Mouse (Mus musculus): ENCODE data around the gene Heca. TPM values are rescaled to one million over a fixed set of nuclear protein-coding genes. Genes with fewer than 3 reads are reported as not detected.

Gene Heca
- polyA plus RNA-seq, 1 experiment from 2014 or later: 6.7 TPM

DNA sequence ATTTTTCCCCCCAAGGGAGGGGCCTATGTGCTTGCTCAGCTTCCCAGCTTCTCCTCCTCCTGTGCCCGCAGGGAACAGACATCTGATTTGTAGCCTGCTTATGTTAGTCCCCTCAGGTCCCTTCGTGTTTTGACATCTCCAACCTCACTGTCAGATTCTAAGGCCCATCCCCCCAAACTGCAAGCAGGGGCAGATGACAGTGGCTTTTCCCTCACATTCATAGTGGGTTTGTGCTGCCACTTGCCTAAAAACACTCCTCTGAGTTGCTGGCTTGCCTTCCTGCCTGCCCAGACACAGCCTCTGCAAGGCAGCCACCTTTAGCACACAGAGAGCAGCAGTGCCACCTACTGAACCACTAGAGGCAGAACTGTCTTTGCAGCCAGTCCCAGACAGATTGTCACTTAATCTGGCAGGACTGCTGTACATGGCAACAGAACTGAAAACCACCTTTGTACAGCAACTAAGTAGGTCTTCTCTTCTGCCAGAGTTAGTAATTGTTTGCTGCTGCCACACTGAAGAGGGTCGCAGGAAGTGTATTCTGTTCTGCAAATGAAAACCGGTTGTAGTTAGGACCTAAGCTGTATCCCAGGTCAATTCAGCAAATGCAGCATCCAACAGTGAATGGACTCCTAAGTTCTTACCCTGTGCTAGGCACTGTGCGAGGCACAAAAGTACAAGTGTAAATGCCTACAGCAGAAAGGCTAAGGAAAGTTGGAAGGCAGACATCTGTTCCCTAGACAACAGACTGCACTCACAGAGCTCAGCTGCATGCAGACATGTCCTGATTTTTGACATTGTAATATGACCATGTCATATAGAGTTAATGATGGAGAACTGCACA is 77.8 kb downstream of the Heca start:
- no peaks in the 10 kb centered on the region for H3K27me3 ChIP-seq (ENCODE audit: control insufficient read depth, insufficient read depth, low read length)
- peak; percentile 71; the same call in 1 of the 2 replicates for ATAC-seq (ENCODE audit: insufficient number of reproducible peaks, insufficient read depth, low FRiP score, low read depth)
- no peaks in the 10 kb centered on the region for H3K4me1 ChIP-seq (ENCODE audit: control insufficient read depth, insufficient read depth, low read length)
- H3K4me2 ChIP-seq (replicated peaks; ENCODE audit: low read depth, low read length): no peak overlapping the region
- no peak overlapping the region for H3K4me3 ChIP-seq (ENCODE audit: low read depth, low read length)
- no peak overlapping the region for H3K27ac ChIP-seq (ENCODE audit: low read length)
- no peaks in the 10 kb centered on the region for H3K36me3 ChIP-seq (ENCODE audit: control insufficient read depth, insufficient read depth, low read length)
- 33% methylated on average over 5 of the region's 5 CpGs for WGBS
- no peaks in the 10 kb centered on the region for H3K9me3 ChIP-seq (ENCODE audit: control insufficient read depth, low read depth, low read length)
- H3K9ac ChIP-seq (replicated peaks; ENCODE audit: low read depth, low read length): no peak overlapping the region

DNA sequence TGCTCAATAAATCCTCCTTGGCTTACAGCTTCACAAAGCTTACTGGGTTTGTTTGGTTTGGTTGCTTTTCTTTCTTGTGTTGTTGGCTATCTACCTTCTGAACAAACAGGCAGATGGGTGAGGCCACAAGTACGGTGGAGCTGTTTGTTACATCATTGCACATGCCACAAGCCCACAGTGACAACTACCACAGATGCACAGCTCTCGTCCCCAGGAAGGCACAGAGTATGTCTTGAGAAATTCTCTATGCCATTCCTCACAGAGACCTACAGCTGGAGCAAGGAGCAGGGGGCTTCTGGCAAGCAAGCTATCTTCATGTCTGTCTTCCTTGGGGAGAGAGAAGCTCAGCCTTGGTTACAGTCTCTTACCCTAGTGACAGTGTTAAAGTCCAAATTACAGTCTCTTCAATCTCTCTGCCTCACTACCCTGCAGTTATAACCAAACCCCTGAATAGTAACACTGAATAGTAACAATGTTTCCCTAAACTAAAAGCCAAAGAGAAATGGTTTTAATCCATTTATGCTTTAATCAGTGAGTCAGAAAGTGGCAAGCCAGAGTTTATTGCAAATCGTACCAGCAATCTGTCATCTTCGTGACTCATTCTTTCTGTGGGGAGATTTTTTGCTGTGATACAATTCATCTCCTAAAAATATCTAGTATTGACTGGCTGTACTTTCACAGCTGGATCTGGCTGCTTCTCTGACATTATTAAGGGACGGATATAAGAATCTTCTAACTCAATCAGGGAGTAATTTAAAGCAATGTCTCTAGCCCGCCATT is 87.0 kb downstream of the Heca start:
- no peak overlapping the region for H3K4me2 ChIP-seq (replicated peaks; ENCODE audit: low read depth, low read length)
- no peaks in the 10 kb centered on the region for H3K36me3 ChIP-seq (ENCODE audit: control insufficient read depth, insufficient read depth, low read length)
- H3K27ac ChIP-seq (ENCODE audit: low read length): no peak overlapping the region
- 64% methylated on average over 6 of the region's 6 CpGs for WGBS
- no peak overlapping the region for H3K9ac ChIP-seq (replicated peaks; ENCODE audit: low read depth, low read length)
- H3K9me3 ChIP-seq (ENCODE audit: control insufficient read depth, low read depth, low read length): no peaks in the 10 kb centered on the region
- no peak overlapping the region for H3K4me3 ChIP-seq (ENCODE audit: low read depth, low read length)
- H3K4me1 ChIP-seq (ENCODE audit: control insufficient read depth, insufficient read depth, low read length): no peaks in the 10 kb centered on the region
- no peak for ATAC-seq (ENCODE audit: insufficient number of reproducible peaks, insufficient read depth, low FRiP score, low read depth)
- no peaks in the 10 kb centered on the region for H3K27me3 ChIP-seq (ENCODE audit: control insufficient read depth, insufficient read depth, low read length)

DNA sequence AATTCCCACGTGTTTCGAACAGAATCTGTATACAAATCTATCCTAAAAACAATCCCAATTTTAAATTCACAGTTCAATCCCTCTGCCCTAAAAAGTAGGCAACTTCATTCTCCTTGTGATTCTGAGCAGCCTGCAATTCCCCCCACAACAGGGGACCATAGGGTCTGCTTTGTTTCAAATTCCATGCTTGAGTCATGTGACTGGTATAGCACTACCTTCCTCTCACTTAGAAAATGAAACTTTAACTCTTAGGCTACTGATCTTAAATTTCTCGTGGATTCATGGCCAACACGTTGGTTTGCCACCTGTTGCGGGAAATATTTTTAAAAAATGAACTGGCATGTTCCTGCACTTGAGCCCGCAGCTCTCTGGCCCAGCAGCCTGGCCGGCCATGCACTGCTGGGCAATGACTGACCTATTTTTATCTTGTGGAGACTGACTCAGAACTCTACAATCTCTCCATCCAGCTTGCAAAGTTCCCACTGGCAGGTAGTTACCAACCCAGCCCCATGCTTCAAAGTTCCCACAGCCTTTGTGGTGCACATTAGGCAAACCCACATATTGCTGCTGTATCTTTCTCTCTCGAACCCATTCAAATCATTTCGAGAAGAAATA is 90.1 kb downstream of the Heca start:
- WGBS: 82% methylated on average over 9 of the region's 9 CpGs
- no peak overlapping the region for H3K4me3 ChIP-seq (ENCODE audit: low read depth, low read length)
- no peak for ATAC-seq (ENCODE audit: insufficient number of reproducible peaks, insufficient read depth, low FRiP score, low read depth)
- no peak overlapping the region for H3K9ac ChIP-seq (replicated peaks; ENCODE audit: low read depth, low read length)
- no peaks in the 10 kb centered on the region for H3K9me3 ChIP-seq (ENCODE audit: control insufficient read depth, low read depth, low read length)
- no peaks in the 10 kb centered on the region for H3K4me1 ChIP-seq (ENCODE audit: control insufficient read depth, insufficient read depth, low read length)
- H3K36me3 ChIP-seq (ENCODE audit: control insufficient read depth, insufficient read depth, low read length): no peaks in the 10 kb centered on the region
- H3K27ac ChIP-seq (ENCODE audit: low read length): no peak overlapping the region
- H3K4me2 ChIP-seq (replicated peaks; ENCODE audit: low read depth, low read length): no peak overlapping the region
- no peaks in the 10 kb centered on the region for H3K27me3 ChIP-seq (ENCODE audit: control insufficient read depth, insufficient read depth, low read length)

DNA sequence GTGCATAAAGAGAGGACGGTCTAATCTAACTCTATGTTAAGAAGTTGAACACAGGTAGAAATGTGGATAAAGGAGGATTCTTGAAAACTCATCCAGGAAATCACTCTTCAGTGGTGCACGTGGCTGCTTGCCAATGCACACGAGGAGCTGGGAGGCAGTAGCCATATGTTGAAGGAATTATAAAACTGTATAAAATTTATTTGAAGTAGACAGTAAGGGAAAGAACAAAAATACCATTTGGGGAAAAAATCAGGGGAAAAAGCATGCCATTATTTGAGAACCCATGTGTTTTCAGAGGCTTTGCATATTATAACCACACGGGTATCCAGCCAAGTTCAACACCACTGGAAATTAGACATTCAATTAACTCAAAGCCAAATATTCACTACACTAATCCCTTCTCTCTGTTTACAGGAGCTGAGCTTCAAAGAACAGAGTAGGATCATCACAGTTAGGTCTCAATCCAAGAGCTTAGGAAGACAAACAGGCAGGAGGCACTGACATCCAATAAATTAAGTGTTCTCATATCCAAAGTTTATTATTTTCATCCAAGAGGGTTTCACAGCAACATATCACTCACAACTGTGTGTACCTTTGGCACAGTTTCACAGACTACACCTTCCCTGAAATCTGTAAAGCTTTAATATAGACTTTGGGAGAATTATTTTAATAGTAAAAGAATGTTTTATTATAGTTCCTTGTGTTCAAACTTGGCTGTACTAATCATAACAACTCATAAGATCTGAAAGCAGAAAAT is 102.9 kb downstream of the Heca start:
- no peaks in the 10 kb centered on the region for H3K36me3 ChIP-seq (ENCODE audit: control insufficient read depth, insufficient read depth, low read length)
- no peaks in the 10 kb centered on the region for H3K27me3 ChIP-seq (ENCODE audit: control insufficient read depth, insufficient read depth, low read length)
- WGBS: 28% methylated on average over 4 of the region's 4 CpGs
- H3K9ac ChIP-seq (replicated peaks; ENCODE audit: low read depth, low read length): no peak overlapping the region
- H3K4me1 ChIP-seq (ENCODE audit: control insufficient read depth, insufficient read depth, low read length): no peaks in the 10 kb centered on the region
- H3K4me3 ChIP-seq (ENCODE audit: low read depth, low read length): no peak overlapping the region
- no peak overlapping the region; the same call in 1 of the 2 replicates for H3K27ac ChIP-seq (ENCODE audit: low read length)
- peak; percentile 42; the same call in 1 of the 2 replicates for ATAC-seq (ENCODE audit: insufficient number of reproducible peaks, insufficient read depth, low FRiP score, low read depth)
- H3K4me2 ChIP-seq (replicated peaks; ENCODE audit: low read depth, low read length): no peak overlapping the region
- 0 out of 2 replicates have a peak, but pooled peaks cover 2% of the 10 kb centered on the region for H3K9me3 ChIP-seq (ENCODE audit: control insufficient read depth, low read depth, low read length)

DNA sequence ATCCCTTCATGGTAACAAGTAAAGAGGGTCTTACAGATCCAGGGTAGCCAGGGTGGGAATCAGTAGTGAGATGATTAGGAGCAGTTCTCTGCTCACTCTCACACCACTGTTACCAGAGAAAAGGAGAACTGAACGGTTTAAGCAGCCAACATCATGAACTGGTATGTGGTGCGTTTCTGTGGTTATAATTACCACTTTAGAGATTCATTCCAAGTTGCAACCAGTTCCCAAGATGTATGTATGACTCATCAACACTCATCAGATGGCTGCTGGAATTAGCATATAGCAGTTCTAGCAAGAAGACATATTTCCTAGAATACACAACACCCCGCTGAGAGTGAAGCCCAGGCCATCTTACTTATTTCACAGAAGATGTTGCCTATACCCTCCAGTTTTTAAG is 105.8 kb downstream of the Heca start:
- Histone ChIP-seq H3K4me3 (ENCODE audit: low read depth, low read length) (no peak overlapping the region), H3K27me3 (ENCODE audit: control insufficient read depth, insufficient read depth, low read length) (no peaks in the 10 kb centered on the region), H3K9ac (replicated peaks; ENCODE audit: low read depth, low read length) (no peak overlapping the region), H3K27ac (ENCODE audit: low read length) (no peak overlapping the region), H3K4me1 (ENCODE audit: control insufficient read depth, insufficient read depth, low read length) (no peaks in the 10 kb centered on the region), H3K36me3 (ENCODE audit: control insufficient read depth, insufficient read depth, low read length) (no peaks in the 10 kb centered on the region), H3K4me2 (replicated peaks; ENCODE audit: low read depth, low read length) (no peak overlapping the region), H3K9me3 (ENCODE audit: control insufficient read depth, low read depth, low read length) (0 out of 2 replicates have a peak, but pooled peaks cover 1% of the 10 kb centered on the region)
- no peak for ATAC-seq (ENCODE audit: insufficient number of reproducible peaks, insufficient read depth, low FRiP score, low read depth)
- 87% methylated on average over 3 of the region's 3 CpGs for WGBS

DNA sequence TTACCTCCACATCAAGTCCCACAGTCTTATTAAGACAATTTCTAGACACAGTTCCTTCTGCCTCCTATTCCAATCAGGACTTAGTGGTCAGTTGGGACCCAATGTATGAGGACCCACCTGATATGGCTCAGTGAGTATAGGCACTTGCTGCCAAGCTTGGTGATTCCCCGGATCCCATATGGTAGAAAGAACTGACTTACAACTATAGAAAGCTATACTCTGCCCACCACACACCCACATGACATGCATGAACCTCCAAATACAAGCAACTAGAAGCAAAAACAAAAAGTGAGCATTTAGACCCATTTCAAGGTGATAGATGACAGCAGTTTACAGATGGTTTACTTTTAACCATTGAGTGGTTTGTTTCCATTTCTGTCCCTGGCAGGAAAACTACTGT is 111.6 kb downstream of the Heca start:
- Histone ChIP-seq H3K36me3 (ENCODE audit: control insufficient read depth, insufficient read depth, low read length) (no peaks in the 10 kb centered on the region), H3K4me1 (ENCODE audit: control insufficient read depth, insufficient read depth, low read length) (no peaks in the 10 kb centered on the region), H3K9ac (replicated peaks; ENCODE audit: low read depth, low read length) (no peak overlapping the region), H3K9me3 (ENCODE audit: control insufficient read depth, low read depth, low read length) (no peaks in the 10 kb centered on the region), H3K27me3 (ENCODE audit: control insufficient read depth, insufficient read depth, low read length) (no peaks in the 10 kb centered on the region), H3K4me2 (replicated peaks; ENCODE audit: low read depth, low read length) (no peak overlapping the region), H3K27ac (ENCODE audit: low read length) (no peak overlapping the region), H3K4me3 (ENCODE audit: low read depth, low read length) (no peak overlapping the region)
- WGBS: 88% methylated on average over 1 of the region's 1 CpGs
- no peak for ATAC-seq (ENCODE audit: insufficient number of reproducible peaks, insufficient read depth, low FRiP score, low read depth)

DNA sequence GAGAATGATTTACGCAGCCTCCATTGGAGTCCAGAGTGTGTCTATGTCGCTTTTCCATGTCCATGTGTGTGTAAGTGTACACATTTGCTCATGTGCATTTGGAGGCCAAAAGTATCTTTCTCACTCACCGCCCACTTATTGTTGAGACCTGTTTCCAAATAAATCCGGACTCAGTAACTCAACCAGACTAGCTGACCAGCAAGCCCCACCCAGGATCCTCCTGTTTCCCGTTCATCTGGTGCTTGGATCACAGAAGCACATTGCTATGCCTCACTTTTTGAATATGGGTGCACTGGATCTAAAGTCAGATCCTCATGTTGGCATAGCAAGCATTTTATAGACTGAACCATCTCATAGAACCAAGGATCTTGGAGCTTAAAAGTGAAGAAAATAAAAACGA is 112.8 kb downstream of the Heca start:
- 80% methylated on average over 6 of the region's 6 CpGs for WGBS
- ATAC-seq (ENCODE audit: insufficient number of reproducible peaks, insufficient read depth, low FRiP score, low read depth): no peak
- H3K4me3 ChIP-seq (ENCODE audit: low read depth, low read length): no peak overlapping the region
- H3K4me2 ChIP-seq (replicated peaks; ENCODE audit: low read depth, low read length): no peak overlapping the region
- H3K4me1 ChIP-seq (ENCODE audit: control insufficient read depth, insufficient read depth, low read length): no peaks in the 10 kb centered on the region
- H3K9me3 ChIP-seq (ENCODE audit: control insufficient read depth, low read depth, low read length): no peaks in the 10 kb centered on the region
- no peaks in the 10 kb centered on the region for H3K27me3 ChIP-seq (ENCODE audit: control insufficient read depth, insufficient read depth, low read length)
- H3K27ac ChIP-seq (ENCODE audit: low read length): no peak overlapping the region
- no peak overlapping the region for H3K9ac ChIP-seq (replicated peaks; ENCODE audit: low read depth, low read length)
- no peaks in the 10 kb centered on the region for H3K36me3 ChIP-seq (ENCODE audit: control insufficient read depth, insufficient read depth, low read length)

DNA sequence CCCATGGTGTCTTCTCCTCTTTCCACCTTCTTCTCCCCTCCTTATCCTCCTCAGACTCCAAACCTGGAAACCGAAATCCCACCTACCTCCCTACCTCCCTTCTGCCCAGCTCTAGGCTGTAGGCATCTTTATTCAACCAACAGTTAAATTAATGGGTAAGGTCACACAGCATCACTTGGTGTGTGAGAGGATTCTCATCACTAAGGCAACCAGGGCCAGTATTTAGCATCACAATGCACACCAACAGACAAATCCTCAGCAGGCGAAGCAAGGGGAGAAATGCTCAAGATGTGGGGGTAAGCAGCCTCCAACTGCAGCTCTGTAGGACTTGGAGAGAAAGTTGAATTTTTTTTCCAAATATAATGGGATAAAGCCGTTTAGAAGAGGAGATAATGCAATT is 116.8 kb downstream of the Heca start:
- H3K9me3 ChIP-seq (ENCODE audit: control insufficient read depth, low read depth, low read length): no peaks in the 10 kb centered on the region
- no peak overlapping the region for H3K4me3 ChIP-seq (ENCODE audit: low read depth, low read length)
- H3K4me2 ChIP-seq (replicated peaks; ENCODE audit: low read depth, low read length): no peak overlapping the region
- no peak overlapping the region for H3K9ac ChIP-seq (replicated peaks; ENCODE audit: low read depth, low read length)
- WGBS: 60% methylated on average over 3 of the region's 3 CpGs
- H3K36me3 ChIP-seq (ENCODE audit: control insufficient read depth, insufficient read depth, low read length): no peaks in the 10 kb centered on the region
- H3K27me3 ChIP-seq (ENCODE audit: control insufficient read depth, insufficient read depth, low read length): no peaks in the 10 kb centered on the region
- no peak for ATAC-seq (ENCODE audit: insufficient number of reproducible peaks, insufficient read depth, low FRiP score, low read depth)
- H3K27ac ChIP-seq (ENCODE audit: low read length): no peak overlapping the region
- no peaks in the 10 kb centered on the region for H3K4me1 ChIP-seq (ENCODE audit: control insufficient read depth, insufficient read depth, low read length)
